Comparison of ENCODE assay signal across 14 mouse cellular contexts in the genomic region with DNA sequence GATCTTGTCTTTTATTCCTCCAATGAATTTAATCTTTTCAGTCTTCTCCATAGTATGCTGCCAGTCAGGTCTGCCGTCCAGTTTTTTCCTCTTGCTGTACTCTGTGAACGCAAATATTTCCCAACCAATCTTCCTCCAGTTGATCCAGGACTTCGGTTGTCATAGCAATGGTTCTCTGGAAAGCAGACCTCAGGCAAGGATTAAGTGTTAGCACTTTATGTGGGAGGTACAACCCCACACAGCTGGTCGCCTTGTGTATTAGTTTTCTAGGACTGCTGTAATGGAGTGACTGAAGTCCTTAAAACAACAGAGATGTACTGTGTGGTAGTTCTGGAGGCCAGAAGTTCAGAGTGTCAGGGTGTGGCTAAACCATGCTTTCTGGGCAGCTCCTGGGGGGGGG. TPM values are rescaled to one million over a fixed set of nuclear protein-coding genes. Genes with fewer than 3 reads are reported as not detected.
DNase-seq lines count a peak whose midpoint lies in the region; ATAC-seq lines count a peak whose summit lies in the region.
"Had no signal": no experiment of that assay in that cellular context is flagged by ENCODE, and none has a peak within 500 bp of the region (broad histone marks: within the 10 kb centered on the region; RNA-seq: fewer than 3 reads in every experiment).

No protein-coding gene starts in this region.

- no peak overlapping the region for H3K4me2 ChIP-seq in kidney, embryonic 14.5 days (replicated peaks; ENCODE audit: low read depth, low read length)
- H3K4me2 ChIP-seq in midbrain, embryonic 14.5 days (ENCODE audit: low read length), result no peak overlapping the region
- no peak overlapping the region for H3K4me2 ChIP-seq in limb, embryonic 12.5 days
- H3K4me2 ChIP-seq: embryonic facial prominence, embryonic 13.5 days; forebrain, embryonic 15.5 days; heart, embryonic 15.5 days; hindbrain, embryonic 15.5 days had no signal

- no peak overlapping the region for H3K9ac ChIP-seq in kidney, embryonic 14.5 days (ENCODE audit: low read depth, low read length)
- H3K9ac ChIP-seq in midbrain, embryonic 14.5 days (replicated peaks; ENCODE audit: low read length), result no peak overlapping the region
- no peak overlapping the region for H3K9ac ChIP-seq in limb, embryonic 12.5 days (replicated peaks)
- H3K9ac ChIP-seq: embryonic facial prominence, embryonic 13.5 days; forebrain, embryonic 15.5 days; heart, embryonic 15.5 days; hindbrain, embryonic 15.5 days had no signal

- no peak overlapping the region for H3K4me3 ChIP-seq in kidney, embryonic 14.5 days (ENCODE audit: low read length)
- H3K4me3 ChIP-seq in midbrain, embryonic 14.5 days (replicated peaks; ENCODE audit: low read depth, low read length), result no peak overlapping the region
- H3K4me3 ChIP-seq in midbrain, embryonic 10.5 days, result no peak overlapping the region
- no peak overlapping the region for H3K4me3 ChIP-seq in limb, embryonic 12.5 days (replicated peaks)
- H3K4me3 ChIP-seq: embryonic facial prominence, embryonic 13.5 days; forebrain, embryonic 15.5 days; heart, embryonic 15.5 days; hindbrain, embryonic 15.5 days had no signal

- H3K27me3 ChIP-seq in kidney, embryonic 14.5 days (ENCODE audit: control insufficient read depth, insufficient read depth, low read length), result no peaks in the 10 kb centered on the region
- H3K27me3 ChIP-seq in midbrain, embryonic 14.5 days (ENCODE audit: control insufficient read depth, insufficient read depth, low read length), result no peaks in the 10 kb centered on the region
- no peaks in the 10 kb centered on the region for H3K27me3 ChIP-seq in midbrain, embryonic 10.5 days (ENCODE audit: low read depth, poor library complexity, severe bottlenecking)
- H3K27me3 ChIP-seq in limb, embryonic 12.5 days, result no peaks in the 10 kb centered on the region
- H3K27me3 ChIP-seq: embryonic facial prominence, embryonic 13.5 days; forebrain, embryonic 15.5 days; heart, embryonic 15.5 days; hindbrain, embryonic 15.5 days had no signal

- no peak for DNase-seq in kidney, adult 18-20 months
- DNase-seq in midbrain, embryonic 14.5 days, result peak; percentile 68
- no peak for DNase-seq in midbrain, embryonic 10.5 days (ENCODE audit: low spot score)
- no peak for DNase-seq in left cerebral cortex, postnatal 10 days (ENCODE audit: extremely low spot score in 1 of 2, low spot score in 2 of 2)
- DNase-seq: gastrocnemius, postnatal 25 days; kidney, postnatal 36 days; thymus, adult 2 months had no signal

- no peaks in the 10 kb centered on the region for H3K4me1 ChIP-seq in kidney, embryonic 14.5 days (ENCODE audit: control insufficient read depth, insufficient read depth, low read length)
- no peaks in the 10 kb centered on the region for H3K4me1 ChIP-seq in midbrain, embryonic 14.5 days (ENCODE audit: control insufficient read depth, insufficient read depth, low read length)
- H3K4me1 ChIP-seq in midbrain, embryonic 10.5 days, result peaks cover 8% of the 10 kb centered on the region
- peaks cover 11% of the 10 kb centered on the region; the same call in 1 of the 2 replicates for H3K4me1 ChIP-seq in limb, embryonic 12.5 days (replicated peaks)
- H3K4me1 ChIP-seq: embryonic facial prominence, embryonic 13.5 days; forebrain, embryonic 15.5 days; heart, embryonic 15.5 days; hindbrain, embryonic 15.5 days had no signal

- intact Hi-C loops in left cerebral cortex, postnatal 10 days (cut with DNase I), result no loop called here

- H3K36me3 ChIP-seq in kidney, embryonic 14.5 days (ENCODE audit: control insufficient read depth, insufficient read depth, low read length), result no peaks in the 10 kb centered on the region
- H3K36me3 ChIP-seq in midbrain, embryonic 14.5 days (ENCODE audit: control insufficient read depth, insufficient read depth, low read length), result no peaks in the 10 kb centered on the region
- no peaks in the 10 kb centered on the region for H3K36me3 ChIP-seq in midbrain, embryonic 10.5 days
- no peaks in the 10 kb centered on the region for H3K36me3 ChIP-seq in limb, embryonic 12.5 days
- H3K36me3 ChIP-seq: embryonic facial prominence, embryonic 13.5 days; forebrain, embryonic 15.5 days; heart, embryonic 15.5 days; hindbrain, embryonic 15.5 days had no signal

- ATAC-seq in kidney, embryonic 14.5 days (ENCODE audit: low FRiP score, low TSS enrichment), result peak; percentile 87
- ATAC-seq in midbrain, embryonic 14.5 days (ENCODE audit: low FRiP score, low TSS enrichment), result no peak
- ATAC-seq in limb, embryonic 12.5 days (ENCODE audit: insufficient number of reproducible peaks, insufficient read depth, low FRiP score, low TSS enrichment, low read depth), result peak; percentile 37; the same call in 1 of the 2 replicates
- ATAC-seq in megakaryocyte, adult 5-6 weeks (ENCODE audit: poor library complexity, severe bottlenecking), result no peak
- ATAC-seq: forebrain, embryonic 15.5 days had no signal

- 27% methylated on average over 4 of the region's 4 CpGs for WGBS in kidney, embryonic 14.5 days
- 52% methylated on average over 4 of the region's 4 CpGs for WGBS in midbrain, embryonic 14.5 days
- 71% methylated on average over 4 of the region's 4 CpGs for WGBS in midbrain, embryonic 10.5 days
- 25% methylated on average over 4 of the region's 4 CpGs for WGBS in limb, embryonic 12.5 days

- H3K27ac ChIP-seq in kidney, embryonic 14.5 days (ENCODE audit: low read depth, low read length), result no peak overlapping the region
- H3K27ac ChIP-seq in midbrain, embryonic 14.5 days (replicated peaks; ENCODE audit: low read depth, low read length), result no peak overlapping the region
- H3K27ac ChIP-seq in midbrain, embryonic 10.5 days (replicated peaks), result no peak overlapping the region
- H3K27ac ChIP-seq in limb, embryonic 12.5 days, result no peak overlapping the region
- H3K27ac ChIP-seq: embryonic facial prominence, embryonic 13.5 days; forebrain, embryonic 15.5 days; heart, embryonic 15.5 days; hindbrain, embryonic 15.5 days had no signal

- H3K9me3 ChIP-seq in kidney, embryonic 14.5 days (ENCODE audit: control insufficient read depth, low read length), result no peaks in the 10 kb centered on the region
- no peaks in the 10 kb centered on the region for H3K9me3 ChIP-seq in midbrain, embryonic 14.5 days (ENCODE audit: control insufficient read depth, low read length)
- no peaks in the 10 kb centered on the region for H3K9me3 ChIP-seq in midbrain, embryonic 10.5 days (replicated peaks)
- H3K9me3 ChIP-seq in limb, embryonic 12.5 days, result no peaks in the 10 kb centered on the region
- H3K9me3 ChIP-seq: embryonic facial prominence, embryonic 13.5 days; forebrain, embryonic 15.5 days; heart, embryonic 15.5 days; hindbrain, embryonic 15.5 days had no signal

RNA-seq across cellular contexts. Expression of a gene that starts 14.3 kb away (rescaled TPM):
- polyA plus RNA-seq in kidney, embryonic 14.5 days (2014; fragmentation: Nextera tagmentation; extraction: Ambion mirVana), result 4.2 and 5.1 TPM in 2 replicates
- 18.3 and 25.6 TPM in 2 replicates for polyA plus RNA-seq in midbrain, embryonic 14.5 days (2014; fragmentation: Nextera tagmentation; extraction: Ambion mirVana)
- polyA plus RNA-seq in midbrain, embryonic 10.5 days (2016; fragmentation: Nextera tagmentation; extraction: Ambion mirVana), result 1.7 and 2.9 TPM in 2 replicates
- 2.1 and 2.7 TPM in 2 replicates for polyA plus RNA-seq in limb, embryonic 12.5 days (2016; fragmentation: Nextera tagmentation; extraction: Ambion mirVana)
- total RNA-seq in megakaryocyte, adult 5-6 weeks (2015), result 0.98 and 1.3 TPM in 2 replicates
- 0.08 and 0.88 TPM in 2 replicates for total RNA-seq in megakaryocyte, adult 5-6 weeks (2017)
- total RNA-seq in left cerebral cortex, postnatal 10 days (2021), result 100 to 1,000 TPM; 166 to 168 TPM

Comparison
In these comparisons a context has a peak if more than half of its experiments do, and no peak if none do; other contexts are left out.
1. ATAC-seq: peak in kidney, embryonic 14.5 days (single experiment) and limb, embryonic 12.5 days (single experiment); none in midbrain, embryonic 14.5 days (single experiment) and megakaryocyte, adult 5-6 weeks (single experiment).